Mouse (Mus musculus) cerebellum, adult 11-12 months (tissue): ENCODE data around the gene Fggy.

Experiments
- DNase-seq: peaks from one replicate; pipeline ENCODE4 v3.0.0; 2022

Gene Fggy

DNA sequence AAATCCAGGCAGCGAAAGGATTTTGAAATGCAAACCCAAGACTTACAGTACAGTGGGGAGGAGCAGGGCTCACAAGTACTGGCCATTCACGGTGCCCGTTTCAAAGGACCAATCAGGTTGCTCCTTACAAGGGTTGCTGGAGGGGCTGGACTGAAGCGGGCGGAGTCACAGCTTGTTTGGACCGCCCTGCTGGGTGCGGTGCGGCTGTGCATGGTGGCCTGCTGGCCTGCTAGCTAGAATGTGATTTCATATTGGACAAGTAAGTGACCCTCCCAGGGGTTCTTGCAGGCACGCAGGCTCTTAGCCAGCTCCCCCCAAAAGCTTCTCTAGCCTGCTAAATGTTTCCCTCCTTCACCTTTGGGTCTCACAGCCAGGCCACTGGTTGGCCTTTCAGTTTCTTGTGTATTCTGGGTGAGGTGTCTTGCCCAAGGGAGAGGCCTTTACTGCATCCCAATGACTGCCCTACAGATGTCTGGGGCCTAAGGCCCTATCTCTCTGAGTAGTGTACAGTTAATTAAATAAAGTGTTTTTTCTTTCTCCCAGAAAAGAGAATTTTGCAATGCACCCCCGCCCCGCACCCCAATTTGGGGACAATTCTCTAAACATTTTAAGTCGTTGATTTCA is at the start of gene Fggy:
Gene Fggy, plus strand, starts transcription at position 175 of the 624 bp plus-strand sequence.
- DNase-seq = peak; percentile 96

DNA sequence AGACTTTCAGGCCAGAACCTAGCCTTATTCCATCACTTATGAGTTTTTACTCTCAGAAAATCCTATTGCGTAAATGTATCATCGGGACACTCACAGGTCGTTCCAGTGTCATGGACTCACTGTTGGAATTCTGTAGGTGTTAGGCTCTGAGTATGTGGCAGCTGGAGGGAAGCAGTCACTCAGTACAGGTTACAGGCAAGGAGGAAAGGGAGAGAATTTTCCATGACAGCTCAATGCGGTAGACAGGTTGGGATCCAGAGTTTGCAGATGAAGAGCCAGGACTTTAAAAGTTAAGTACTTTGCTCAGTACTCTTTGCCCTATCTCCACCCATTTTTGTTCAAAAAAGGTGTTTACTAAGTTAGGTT is 49.4 kb upstream of the Fggy start:
- no peak for DNase-seq

DNA sequence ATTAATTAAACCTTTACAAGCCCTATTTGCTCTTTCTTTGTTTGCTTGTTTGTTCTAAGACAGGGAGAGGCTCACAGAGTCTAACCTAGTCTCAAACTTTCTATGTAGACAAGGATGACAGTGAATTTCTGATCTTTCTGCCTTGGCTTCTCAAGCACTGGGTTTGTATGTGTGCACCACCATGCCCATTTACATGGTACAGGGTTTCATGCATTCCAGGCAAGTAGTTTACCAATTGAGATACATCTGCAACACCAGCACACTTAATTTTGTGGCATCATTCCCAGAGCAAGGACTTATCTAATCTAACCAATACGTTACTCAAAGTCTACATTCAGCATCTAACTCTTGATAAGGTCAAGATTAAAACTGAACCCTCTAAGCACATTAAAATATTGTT is 38.9 kb upstream of the Fggy start:
- DNase-seq = no peak

DNA sequence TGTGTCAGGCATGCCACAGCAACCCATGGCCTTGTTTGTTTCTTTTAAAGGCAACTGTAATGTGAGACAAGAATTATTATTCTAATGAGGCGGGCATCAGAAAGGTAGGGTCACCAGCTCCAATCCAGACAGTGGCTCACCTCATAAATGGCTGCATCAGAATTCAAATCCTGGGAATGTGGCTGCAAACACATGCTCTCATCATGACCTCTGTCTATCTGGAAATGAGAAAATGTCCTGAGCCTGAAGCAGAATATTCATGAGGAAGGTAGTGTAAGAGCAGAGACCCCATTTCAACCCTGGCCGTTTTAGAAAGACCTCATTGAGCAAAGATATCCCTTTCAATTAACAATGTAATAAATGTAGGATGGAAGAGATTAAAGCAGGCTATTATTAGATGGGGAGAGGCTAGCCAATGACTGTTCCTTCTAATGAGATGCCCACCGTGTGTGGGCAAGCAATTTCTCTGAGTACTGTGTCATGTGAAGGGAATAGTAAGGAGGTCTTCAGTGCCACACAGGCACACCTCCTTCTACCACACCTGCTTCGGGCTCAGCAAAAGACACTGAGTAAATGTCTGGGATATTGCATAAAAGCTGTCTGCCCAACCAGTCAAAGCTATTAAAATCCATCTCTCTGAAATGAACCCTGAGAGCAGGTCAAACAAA is 37.2 kb upstream of the Fggy start:
- no peak for DNase-seq

DNA sequence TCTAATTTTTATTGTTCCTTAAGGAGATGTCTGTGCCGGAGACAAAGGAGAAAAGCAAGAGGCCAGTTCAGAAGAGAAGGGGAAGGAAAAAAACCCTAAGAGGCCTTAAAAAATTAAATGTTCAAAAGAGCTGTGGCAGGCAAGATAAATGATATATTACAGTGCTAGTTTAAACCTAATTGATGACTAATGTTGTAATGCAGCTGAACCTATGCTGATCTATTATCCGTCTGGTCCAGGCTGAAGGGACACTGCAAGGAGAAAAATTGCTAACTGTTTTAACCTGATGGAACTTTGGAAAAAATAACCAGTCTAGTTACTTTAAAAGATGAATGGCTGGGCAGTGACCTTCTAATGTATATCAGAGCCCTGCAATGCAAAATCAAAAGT is 36.7 kb upstream of the Fggy start:
- DNase-seq = no peak

DNA sequence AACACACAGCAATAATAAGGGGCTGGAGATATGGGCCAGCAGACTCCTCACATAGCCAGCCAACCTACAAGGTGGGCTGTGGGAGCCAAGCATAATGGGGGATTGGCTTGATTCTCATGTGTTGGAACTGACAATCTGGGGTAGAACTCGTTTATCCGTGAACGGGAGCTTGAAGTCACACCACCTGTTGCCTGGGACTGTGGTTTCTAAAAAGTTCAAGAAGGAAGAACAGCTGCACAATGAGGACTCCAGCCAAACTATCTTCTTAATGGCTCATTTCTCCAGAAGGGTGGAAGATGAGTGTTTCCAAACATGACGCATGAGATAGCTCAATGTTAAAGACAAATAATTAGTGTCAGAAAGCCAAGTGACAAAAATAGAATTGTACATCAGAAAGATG is 30.7 kb upstream of the Fggy start:
- DNase-seq = no peak

DNA sequence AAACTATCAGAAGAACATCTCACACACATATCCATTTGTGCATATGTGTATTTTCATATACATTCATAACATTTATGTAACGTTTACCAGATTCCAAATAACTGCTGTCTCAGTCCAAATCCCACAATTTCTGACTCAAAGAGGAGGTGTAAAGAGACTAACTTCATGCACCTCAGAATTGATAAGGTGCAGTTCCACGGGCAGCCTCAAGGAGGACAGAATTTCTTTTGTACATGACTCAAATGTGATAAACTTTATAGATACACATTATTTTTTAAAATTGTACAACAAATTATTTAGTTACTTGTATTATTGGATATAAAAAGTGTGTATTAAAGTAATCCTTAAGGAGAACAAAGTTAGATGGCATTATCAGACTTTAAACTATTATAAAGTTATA is 26.6 kb upstream of the Fggy start:
- no peak for DNase-seq

DNA sequence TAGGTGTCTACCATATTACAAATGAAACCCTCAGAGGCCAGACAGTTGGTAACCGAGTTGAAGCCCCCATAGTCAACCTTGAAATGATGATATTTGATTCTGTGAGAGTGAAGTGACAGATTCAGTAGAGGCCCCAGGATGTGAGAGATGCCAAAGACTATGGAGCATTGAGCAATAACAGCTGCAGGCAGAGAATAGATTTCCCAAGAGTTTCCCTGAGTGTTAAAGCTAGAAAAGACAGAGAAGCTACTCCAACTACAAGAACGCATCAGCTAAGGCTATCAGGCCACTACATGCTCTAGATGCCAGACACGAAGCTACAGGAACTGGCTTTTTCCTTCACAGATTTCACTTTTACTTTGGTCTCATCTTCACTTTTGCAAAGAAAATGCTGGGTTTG is 23.4 kb upstream of the Fggy start:
- no peak for DNase-seq

DNA sequence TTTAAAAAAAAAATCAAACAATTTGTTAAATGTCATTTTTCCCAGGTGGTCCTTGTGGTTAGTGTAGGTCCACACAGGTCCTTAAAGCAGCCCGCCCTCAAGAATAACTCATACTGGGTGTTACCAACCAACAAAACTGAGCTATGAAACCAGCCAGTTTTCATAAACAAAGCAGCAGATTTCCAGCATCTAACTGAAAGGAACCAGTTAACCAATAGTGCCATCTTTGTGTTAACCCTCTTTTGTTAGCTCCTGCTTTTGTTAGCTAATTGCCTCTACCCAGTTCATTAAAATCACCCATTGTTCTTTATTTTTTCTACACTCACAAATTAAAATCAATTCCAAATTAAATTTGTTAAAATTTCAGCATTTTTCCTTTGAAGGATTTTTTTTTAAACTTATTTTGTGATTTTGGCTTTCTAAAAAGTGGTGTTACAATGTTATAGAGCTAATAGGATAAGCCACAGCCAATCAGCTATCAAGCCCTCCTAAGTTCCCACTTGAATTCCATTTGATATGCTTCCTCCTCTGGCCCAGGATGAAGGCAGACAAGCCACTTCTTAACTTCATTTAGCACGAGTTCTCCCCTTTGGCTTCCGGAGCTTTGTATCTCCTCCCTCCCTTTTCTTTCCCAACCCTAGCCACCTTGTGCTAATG is 15.8 kb upstream of the Fggy start:
- DNase-seq = no peak

DNA sequence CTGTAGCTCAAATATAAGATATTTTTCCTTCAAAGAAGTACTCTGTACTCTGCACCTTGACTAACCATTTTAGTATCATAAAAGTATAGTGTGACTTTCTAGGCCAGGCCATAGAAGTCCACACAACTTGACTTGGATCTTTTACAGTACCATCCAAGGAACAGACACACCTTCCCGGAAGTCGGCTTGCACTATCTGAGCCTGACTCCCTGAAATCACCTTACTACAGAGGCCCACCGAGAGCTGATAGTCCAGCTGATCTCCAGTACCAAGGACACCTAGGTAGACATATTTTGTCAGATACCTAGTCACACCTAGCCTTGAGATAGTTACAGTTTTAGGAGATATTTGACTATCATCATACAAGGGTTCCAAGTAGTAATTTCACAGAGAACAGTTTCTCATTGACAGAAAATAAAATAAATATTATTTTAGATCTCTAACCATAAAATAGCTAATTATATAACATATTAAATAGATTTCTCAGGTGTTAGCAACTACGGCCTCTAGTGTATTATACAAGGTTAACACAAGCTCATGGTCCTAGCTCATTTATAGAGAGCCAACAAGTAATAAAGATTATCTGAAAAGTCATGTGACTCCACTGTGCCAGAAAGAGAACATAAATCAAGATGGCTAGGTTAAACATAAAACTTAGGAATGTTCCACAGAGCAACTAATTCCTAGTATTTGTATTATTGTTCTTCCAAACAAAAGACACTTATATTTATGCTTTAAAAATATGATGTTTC is 15.1 kb upstream of the Fggy start:
- no peak for DNase-seq

DNA sequence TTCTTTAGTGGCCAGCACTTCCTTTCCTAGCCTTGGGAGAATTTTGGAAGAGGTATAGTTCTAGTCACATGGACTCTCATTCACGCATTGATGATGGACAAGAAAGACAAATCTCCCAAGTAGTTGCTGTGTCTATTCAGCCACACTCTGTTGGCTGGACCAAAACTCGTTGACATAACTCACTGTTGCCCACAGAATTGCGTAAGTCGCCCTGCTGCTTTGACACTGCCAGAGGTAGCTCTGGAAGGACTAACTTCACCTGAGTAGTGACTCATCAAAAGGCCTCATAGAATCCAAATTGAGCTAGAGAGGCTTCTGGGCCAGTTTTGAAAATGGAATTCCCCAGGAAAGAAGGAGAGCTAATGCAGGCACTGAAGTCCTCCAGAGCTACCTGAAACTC is 13.8 kb upstream of the Fggy start:
- no peak for DNase-seq

DNA sequence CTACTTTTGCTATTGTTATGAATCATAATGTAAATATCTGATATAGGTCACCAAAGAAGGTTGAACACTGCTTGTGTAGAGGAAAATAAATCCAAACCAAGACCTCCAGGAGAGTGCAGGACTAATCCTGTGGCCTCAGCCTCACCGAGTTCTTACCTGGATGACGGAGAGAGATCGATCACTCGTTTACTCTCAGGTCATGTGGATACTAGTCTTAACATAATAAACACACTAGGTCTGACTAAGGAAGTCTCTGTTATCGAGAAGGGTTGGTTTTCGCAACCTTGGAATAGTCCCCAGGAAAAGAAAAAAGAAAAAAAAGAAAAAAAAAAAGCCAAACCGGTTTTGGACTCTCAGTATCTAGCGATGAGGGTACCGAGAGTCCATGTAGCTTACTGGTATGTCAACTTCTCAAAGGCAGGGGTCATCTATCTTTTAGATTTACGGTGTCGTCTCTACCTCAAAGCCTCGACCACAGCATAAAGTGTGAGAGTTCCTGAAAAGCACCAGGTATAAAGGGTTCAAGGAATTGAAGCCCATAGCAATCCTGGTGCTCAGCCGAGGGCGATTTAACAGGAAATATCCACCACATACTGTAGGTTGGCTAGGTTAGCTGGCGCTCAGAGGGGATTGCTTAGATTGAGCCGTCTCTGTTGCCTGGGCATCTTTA is 509 bp upstream of the Fggy start:
- no peak for DNase-seq

DNA sequence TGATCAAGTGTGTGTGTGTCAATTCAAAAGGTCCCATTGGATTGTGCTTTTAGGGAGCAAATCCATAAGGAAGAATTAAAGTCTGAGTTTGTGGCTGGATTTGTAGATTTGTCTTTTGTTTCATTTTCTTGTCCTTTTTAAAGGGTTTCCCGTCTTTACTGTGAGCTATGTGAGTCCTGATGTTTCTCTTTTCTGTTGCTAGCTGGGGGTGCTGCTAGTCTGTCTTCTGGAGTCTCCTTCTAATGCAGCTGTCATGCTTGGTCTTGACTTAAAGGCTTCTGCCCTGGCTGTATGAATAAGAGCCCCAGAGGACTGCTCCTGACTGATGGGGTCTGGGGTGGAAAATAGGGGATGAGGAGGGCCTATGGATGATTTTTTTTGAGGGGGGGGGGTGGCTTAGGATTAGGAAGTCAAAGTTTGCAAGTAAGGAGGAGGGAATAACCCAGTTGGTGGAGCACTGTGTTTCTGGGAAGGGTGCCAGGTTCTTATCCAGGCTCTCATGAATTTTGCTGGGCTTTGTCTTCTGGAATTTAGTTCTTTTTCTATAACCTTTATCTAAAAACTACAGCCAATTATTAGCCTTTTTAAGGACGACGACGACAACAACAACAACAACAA is 1.1 kb downstream of the Fggy start:
- no peak for DNase-seq

DNA sequence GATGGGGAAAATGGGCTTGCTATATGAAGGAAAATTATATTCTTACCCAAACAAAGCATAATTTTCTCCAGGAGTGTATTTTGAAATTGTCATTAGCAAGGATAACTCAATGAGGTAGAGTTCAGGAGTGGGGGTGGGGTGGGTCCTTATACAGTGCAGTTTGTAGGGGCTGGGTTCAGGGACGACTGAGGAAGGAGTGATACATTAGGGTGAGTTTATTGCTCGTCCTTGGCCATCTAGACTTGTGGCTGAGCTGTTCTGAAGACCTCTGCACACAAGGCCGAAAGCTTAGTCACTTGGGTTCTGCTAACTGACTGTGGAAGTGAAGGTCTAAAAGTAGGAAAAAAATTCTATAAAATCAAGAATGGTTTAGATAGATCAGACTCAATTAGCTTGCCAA is 14.3 kb downstream of the Fggy start:
- no peak for DNase-seq

DNA sequence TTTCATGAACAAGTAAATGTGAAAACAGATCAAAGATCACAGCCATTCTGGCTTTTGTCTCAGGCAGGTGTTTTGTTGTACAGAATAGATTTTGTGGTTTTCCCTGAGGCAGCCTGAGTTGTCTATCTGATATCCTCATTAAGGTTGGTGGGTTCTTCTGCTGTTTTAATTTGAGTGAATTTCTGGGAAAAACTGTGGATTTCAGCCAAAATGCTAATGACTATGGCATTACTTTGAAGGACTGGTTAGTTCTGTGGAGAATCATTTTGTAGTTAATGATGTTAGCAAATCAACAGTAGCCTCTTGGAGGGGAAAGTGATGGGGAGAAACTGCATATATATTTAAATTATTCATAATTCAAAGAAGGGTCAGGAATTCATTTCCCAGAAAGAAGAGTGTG is 16.4 kb downstream of the Fggy start:
- no peak for DNase-seq

DNA sequence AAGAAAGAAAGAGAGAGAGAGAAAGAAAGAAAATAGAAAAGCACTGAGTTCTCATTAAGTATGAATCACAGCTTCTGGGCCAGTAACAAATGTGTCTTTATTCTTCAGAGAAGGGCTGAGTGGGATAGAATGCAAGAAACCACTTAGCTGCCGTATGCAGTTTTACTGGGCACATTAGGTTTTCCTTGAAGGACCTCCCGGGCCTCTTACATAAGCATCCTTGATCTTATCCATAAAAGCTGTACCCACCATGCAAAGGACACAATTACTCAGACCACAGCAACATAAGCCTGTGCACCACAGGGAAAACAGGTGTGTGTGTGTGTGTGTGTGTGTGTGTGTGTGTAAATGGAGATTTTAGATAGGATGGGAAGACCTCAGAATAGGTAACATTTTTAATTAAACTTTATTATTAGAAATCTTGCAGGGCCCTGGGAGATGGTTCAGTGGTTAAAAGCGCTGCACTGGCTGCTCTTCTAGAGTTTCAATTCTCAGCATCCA is 18.2 kb downstream of the Fggy start:
- no peak for DNase-seq

DNA sequence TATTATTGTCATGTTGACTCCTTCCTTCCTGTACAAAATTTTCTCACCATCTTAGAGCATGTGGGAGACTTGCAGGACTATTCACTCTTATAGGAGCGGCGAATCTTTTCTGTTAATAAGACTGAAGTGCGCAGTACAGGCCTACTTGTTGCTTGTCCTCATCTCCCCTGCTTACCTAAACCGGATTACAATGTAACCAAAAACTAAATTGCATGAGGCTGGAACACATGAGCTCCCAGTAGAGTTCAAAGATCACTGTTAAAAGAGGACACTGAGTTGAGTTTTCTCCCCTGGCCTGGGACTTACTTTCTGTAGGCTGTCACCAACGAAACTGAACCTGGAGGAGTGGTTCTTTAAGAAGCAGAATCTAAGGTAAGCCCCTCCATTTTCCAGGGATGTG is 21.9 kb downstream of the Fggy start:
- no peak for DNase-seq

DNA sequence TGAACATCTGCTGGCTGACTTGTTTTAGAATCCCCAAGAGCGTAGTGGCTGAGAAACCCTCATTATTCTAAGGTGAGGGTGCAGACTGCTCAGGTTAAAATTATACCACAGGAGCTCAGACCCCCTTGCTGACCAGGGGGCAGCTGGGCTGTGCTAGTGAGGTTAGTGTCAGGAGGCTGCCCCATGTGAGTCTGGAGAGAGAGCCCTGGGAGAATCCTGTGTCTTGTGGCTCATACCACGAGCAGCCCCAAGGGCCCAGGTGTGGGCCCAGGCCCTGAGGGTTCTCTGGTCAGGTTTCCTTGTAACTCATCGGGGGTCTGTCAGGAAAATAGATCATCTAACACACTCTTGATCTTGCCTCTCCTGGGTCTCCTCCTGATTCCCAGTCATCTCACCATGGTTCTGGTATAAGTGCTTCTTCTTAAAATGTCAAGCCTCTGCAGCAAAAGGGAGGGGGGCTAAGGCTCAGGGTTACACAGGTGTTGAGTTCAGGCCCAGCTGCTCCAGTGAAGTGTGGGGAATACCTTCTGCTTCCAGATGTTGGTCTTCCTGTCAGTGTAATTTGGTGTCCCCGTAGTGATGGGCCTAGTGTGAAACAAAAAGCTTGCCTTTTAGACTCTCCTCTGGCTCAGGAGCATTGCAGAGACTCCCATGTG is 26.9 kb downstream of the Fggy start:
- DNase-seq = no peak

DNA sequence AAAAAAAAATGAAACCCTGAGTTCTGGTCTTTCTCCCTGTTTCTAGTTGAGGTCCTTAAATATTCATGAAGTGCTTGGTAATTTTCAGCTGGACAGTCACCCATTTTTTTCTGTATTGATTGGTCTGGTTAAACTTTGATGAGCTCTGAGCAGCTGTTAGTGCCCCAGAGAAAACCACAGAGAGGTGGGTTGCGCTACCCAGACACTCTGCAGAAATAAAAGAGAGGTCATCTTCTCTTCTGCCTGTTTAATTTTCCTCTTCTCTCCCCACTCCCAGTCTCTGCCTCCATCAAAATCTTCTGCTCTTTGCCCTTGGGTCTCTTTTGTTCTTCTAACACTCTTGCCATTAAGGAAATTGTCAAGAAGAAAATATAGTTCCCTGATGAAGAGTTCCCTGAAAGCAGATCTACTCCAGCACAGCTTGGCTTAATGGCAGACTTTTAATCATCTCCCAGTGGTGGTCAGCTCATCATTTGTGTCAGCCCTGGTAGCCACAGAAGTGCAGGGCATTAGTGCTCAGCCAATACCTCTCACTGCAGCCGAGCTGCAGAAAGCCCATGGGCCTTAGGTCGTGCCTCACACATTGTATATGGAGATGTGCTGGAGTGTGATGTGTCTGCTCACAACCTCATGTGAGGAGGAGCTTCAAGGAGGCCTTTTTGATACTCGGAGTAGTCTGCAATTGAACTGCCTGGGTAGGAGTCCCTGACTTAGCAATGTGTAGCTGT is 29.1 kb downstream of the Fggy start:
- DNase-seq = no peak

DNA sequence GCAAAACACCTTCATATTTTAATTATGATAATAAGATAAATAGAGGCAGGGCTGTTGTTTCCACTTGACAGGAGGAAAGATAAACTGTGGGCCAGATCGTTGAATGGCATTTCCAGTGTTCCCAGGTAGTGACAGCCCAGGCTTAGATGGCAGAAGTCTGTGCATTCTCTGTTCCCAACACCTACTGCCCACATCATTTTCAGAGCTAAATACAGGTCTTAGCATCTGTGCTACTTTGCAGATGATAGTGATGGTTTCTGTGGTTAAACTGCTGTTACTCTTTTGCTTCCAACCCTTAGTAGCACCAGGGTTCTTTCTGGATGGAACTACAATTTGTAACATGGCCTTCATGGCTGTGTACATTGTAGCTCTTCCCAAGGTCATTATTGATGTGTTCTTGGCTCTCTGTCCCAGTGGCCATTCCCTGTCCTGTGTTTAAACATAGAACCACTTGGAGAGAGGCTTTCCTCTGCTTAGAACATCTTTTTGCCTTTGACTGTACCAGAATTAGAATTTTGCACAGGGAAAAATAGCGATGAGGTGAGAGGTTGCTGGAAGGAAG is 31.5 kb downstream of the Fggy start:
- DNase-seq = no peak

DNA sequence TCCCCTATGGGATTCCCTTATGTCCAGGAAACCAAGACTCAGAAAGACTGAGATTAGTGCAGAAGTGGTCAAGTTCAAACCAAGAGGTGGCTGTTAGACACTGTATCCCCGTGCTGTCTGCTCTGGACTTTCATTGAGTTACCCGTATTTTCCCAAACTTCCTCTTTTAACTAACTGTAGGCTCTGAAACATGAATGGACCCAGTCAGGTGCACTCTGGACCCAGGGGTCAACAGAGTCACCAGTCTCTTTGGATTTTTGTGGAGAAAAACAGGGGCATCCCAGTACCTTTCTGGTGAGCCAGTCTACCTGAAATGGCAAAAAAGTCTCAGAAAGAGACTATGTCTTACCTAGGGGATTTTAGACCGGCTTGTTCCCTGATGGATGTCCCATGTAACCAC is 33.6 kb downstream of the Fggy start:
- DNase-seq = no peak
